Mouse (Mus musculus) erythroblast, adult 5-6 weeks (primary cell): ENCODE results near the gene Ube2r2. TPM values are rescaled to one million over a fixed set of nuclear protein-coding genes. Genes with fewer than 3 reads are reported as not detected.

ENCODE experiments used
- ATAC-seq: replicated peaks from 2 replicates; pipeline ENCODE4 v1.8.0; 2016; ENCODE audit warnings: moderate number of reproducible peaks, mild to moderate bottlenecking, moderate TSS enrichment, inconsistent platforms; ENCODE audit not compliant: poor library complexity, low FRiP score, severe bottlenecking
- total RNA-seq, 2 experiments: library from RNA; stranded (forward) in 1 of 2; stranded (reverse) in 1 of 2; fragments of 150-400 nt in 1 of 2; fragments of 200-764, 138-1000 nt in 1 of 2; gene quantifications; 2 replicates each; pipeline versions ENCODE4 v1.2.3 to v1.2.4; 2015 to 2017; ENCODE audit warnings: low replicate concordance in 2 of 2

Ube2r2 gene
- total RNA-seq, 2 experiments from 2014 or later: 229 to 275 TPM

DNA sequence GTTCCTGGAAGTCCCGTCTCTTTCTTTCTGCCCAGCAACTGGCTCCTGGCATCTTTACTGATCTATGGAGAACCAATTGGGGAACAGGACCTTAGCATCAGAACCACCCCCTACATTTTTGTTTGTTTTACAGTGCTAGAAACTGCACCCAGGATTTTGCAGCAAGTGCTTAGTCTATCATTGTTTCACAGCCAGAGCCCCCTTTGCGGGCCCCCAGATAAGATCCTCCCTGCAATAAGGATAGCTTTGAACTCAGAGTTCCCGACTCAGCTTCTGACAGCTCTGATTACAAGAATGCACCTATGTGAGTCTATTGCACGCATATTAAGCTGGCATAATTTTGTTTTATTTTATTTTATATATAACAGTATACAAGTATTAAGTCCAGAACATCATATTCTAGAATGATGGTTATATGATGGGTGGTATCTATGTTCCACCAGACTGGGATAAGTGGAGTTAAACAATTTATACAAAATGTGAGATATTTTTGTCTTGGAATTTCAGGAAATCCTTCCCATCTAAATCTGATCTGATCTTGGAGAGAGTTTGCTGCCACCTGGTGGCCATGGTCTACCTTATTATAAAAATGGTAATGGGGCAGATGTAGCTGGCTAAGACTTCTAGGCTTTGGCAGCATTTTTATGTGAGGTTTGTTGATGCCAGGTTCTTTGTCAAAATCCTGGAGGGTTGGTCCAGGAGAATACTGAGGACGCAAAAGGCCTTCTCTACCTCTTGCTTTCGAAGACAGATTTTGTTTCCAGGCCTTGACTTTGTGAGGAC lies 30.3 kb downstream of the Ube2r2 start:
- ATAC-seq: 0 out of 2 replicates have a peak, but pooled peaks have one; percentile 53

DNA sequence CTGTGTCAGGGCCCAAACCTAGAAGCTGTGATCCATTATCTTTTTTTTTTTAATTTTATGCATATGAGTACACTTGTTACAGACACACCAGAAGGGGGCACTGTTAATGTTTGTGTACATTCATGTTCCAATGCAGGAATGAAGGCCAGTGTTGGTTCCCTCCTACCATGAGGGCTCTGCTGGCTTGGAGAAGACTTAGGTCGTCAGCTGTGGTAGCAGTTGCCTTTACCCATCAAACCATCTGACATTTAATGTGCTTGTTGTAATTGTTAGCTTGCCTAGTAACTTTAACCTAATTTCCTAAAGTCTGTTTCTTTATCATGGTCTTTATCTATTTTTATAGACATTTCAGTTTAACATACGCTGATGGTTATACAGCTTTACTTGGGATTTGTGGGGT lies 35.4 kb downstream of the Ube2r2 start:
- ATAC-seq: no peak

- no peak for ATAC-seq
Measured at GRCm38 (mm10) chr4:41174631-41175030, 39.1 kb downstream of the Ube2r2 start.

DNA sequence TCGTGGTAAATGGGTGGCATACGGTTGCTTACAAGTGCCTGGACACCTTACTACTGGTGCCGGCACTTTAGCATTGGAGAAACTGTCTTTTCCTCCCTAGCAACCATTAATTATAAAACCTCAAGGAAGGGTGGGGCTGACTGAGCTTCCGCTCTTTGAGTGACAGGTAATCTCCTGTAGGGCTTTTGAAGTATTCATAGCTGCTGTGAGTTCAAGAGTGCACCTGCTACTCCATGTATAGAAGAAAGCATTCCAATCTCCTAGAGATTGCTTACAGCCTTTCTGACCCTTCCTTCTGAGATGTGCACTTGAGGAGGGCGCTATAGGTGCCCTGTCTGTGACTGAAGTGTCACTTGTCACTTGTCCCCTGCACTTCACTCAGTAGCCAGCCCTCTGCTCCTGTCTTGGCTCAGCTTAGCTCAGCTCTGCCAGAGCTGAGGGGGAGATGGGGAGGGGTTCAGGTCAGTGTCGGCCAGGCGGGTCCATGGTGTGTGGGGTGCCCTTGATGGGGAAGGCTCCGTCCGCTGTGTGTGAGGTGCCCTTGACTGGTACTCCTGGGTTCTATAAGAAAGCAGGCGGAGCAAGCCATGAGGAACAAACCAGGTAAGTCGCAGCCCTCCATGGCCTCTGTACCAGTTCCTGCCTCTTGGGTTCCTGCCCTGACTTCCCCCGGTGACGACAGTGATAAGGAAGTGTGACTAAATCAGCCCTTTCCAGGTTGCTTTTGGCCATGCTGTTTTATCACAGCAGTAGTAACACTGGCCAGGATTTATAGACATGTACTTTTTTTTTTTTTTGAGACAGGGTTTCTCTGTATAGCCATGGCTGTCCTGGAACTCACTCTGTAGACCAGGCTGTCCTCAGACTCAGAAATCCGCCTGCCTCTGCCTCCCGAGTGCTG lies 44.5 kb downstream of the Ube2r2 start:
- ATAC-seq: 0 out of 2 replicates have a peak, but pooled peaks have one; percentile 22

GRCm38 (mm10) chr4:41189809-41190208 lies 54.3 kb downstream of the Ube2r2 start:
- no peak for ATAC-seq

- no peak for ATAC-seq
Measured at GRCm38 (mm10) chr4:41192544-41193512, 57.3 kb downstream of the Ube2r2 start.

- no peak for ATAC-seq
Measured at GRCm38 (mm10) chr4:41195328-41195727, 59.8 kb downstream of the Ube2r2 start.

DNA sequence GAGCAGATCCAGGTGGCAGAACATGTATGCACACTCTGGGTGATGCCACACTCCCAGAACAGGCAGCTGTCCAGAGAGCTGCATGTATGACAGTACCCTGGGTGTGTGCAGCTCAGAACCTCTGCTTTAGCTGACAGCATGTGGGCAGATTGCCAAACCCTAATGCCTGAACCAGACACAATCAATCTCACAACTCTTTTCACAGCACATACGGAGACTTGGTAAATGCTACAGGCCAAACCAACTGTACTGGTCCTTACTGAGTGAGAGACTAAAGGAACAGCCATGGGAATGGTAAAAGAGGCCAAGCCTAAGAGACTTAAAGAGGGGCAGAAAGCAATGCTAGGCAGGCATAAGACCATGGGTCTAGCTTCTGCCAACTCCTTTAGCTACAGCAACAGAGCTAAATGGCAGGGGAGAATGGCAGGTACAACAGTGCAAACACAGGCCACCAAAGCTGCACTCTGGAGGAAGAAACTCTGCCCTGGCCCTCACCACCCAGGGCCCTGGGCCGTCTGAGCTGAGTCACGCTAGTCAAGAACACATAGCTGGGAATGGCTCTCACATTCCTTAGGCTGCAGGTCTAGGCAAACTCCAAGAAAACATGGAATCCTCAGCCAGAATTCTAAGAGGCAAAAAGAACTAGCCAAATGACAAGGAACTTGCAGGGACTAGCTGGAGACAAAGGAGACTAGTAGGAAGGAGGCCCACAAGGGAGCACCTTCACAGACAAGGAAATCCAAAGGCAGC lies 61.5 kb downstream of the Ube2r2 start:
- ATAC-seq: no peak; the same call in 1 of the 2 replicates

- ATAC-seq: no peak
Measured at GRCm38 (mm10) chr4:41202135-41202534, 66.6 kb downstream of the Ube2r2 start.

- ATAC-seq: no peak
Measured at GRCm38 (mm10) chr4:41205751-41206150, 70.2 kb downstream of the Ube2r2 start.

- ATAC-seq: no peak
Measured at GRCm38 (mm10) chr4:41208050-41208449, 72.5 kb downstream of the Ube2r2 start.

DNA sequence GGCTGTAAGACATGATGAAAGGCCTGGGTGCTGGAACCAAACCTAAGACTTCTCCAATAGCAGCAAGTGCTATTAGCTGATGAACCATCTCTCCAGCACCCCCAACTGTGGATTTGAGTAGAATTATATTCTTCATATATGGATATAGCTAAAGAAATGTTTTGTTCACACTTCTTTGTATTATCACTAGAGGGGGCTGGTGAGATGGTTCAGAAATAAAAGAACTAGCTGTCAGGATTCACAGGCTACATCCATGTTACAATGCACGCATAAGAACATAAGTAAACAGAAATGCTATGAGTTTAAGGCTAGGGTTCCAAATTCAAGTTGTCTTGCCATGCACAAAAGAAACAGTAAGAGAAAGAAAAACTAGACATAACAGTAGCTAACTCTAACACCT lies 89.9 kb downstream of the Ube2r2 start:
- ATAC-seq: peak; percentile 70

DNA sequence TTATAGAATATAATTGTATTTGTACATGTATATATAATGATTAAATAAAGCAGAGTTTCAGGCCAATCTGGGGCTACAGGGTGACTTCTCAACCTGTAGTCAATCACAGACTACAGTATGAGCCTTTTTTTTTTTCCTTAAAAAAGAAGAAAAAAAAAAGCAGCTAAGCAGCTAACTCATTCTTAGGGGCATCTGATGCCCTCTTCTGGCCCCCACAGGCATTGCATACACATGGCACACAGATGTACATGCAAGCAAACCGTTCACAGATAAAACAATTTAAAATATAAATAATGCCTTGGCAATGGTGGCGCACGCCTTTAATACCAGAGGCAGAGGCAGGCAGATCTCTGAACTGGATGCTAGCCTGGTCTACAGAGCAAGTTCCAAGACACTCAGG lies 90.8 kb downstream of the Ube2r2 start:
- peak; percentile 65 for ATAC-seq

DNA sequence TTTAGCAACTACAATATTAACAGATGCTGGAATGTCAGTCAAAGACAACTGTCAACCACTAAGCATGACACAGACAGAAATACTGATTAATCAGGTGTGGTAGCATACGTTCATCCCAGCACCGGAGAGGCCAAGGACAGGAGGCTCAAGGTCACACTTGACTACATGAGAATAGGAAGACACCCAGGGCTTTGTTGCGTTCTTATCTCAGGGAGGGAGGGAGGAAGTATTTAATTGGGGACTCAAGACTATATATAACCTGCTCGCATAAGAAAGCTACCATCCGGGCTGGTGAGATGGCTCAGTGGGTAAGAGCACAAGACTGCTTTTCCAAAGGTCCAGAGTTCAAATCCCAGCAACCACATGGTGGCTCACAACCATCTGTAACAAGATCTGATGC lies 100.1 kb downstream of the Ube2r2 start:
- no peak for ATAC-seq

DNA sequence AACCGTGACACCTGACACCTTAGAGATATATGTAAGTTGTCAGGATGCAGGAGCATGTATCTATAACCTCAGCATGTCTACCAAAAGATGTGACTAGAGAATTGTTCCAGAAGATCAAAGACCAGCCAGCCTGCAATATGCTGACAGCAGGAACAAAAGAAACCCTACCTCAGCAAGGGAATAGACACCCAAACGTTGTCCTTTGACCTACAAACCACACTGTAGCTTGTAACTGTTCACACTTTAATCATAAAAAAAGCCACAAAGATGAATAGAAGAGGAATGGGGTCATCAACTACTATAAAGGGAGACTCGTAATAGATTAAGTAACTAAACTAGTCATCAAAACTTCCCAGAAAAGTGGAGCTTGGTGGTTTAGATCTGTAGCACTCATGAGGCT lies 105.4 kb downstream of the Ube2r2 start:
- ATAC-seq: no peak
